Mouse (Mus musculus) inflammation-experienced regulatory T-cells, adult 6 months (primary cell): ENCODE measurements around the gene Grip1. TPM values are rescaled to one million over a fixed set of nuclear protein-coding genes. Genes with fewer than 3 reads are reported as not detected.
"Not testable (repeated sequence)": the region's sequence is repeated elsewhere in the genome, so short reads cannot be mapped to it uniquely, and the experiment has no call there.

Experiments
- ATAC-seq: one replicate; pipeline ENCODE4 v1.8.0; 2017
- polyA plus RNA-seq, 3 experiments: library from polyadenylated mRNA; unstranded; fragments of 100-300 nt; shearing (Covaris generic); gene quantifications; one replicate each; pipeline ENCODE4 v1.2.1; 2017

Grip1 gene
- polyA plus RNA-seq, 3 experiments from 2014 or later = 0.11 TPM; not detected in 2

DNA sequence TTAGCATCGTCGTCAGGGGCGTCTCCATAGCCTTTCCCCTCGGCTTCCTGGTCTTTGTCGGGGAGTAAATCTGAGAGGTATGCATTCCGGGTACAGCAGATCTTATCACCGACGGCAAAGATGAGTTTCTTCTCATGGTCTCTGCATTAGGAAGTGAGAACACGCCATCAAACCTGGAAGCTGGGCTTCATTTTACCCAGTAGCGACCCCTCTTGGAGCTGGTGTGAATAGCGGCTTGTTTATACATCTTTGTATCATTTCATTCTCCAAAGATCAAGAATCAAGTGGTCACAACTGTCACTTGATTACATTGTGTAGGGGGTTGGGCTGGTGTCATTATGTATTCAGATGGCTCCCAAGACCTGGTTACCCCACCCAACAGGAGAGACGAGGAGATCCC is 638.9 kb downstream of the Grip1 start:
- no peak for ATAC-seq

DNA sequence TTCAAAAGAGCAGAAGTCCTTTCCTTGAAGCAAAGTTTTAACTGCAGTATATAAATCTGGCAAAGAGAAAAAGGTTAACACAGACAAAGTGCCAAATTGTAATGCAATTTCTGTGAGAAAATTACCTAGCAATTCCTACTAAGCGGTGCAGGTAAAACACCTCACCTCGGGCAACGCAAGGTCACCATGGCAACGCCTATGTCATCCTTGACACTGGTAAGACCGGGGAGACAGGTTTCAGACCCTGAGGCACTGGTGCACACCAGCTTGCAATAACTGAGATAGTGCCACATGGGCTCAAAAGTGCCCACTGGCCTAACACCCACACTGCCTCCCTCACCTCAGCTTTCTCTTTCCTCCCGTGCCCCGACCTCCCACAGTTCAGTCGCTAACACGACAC is 641.5 kb downstream of the Grip1 start:
- ATAC-seq = no peak

DNA sequence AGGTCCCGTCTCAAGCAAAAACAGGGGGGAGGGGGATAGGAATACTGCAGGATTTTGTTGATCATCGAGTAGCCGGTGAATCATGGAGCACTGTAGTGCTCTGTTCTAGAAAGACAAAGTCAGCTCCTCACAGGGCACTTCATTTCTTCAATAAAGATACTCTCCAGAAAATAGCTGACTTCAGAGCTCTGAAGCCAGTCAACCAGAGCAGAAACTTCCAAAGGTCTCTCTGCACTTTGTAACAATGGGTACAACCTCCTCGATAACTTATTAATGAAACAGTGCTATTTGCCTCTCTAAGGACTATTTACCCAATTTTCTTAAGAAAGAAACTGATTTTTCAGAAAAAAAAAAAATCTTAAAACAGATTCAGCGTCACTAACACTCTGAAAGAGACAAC is 642.1 kb downstream of the Grip1 start:
- ATAC-seq = no peak

DNA sequence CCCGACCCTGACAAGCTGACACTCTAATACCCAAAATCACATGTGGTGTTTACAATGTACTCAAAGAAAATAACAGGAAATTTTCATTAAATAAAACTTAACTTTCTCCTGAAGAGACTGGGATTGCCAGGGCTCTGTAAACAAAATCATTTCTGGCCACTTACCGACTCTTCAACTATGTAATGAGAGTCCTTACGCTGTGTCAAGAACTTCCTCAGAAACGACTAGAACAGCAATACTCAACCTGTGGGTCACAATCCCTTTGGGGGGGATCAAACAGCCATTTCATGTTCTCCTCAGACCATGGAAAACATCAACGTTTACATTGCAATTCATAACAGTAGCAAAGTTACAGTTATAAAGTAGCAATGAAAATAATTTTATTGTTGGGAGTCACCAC is 643.9 kb downstream of the Grip1 start:
- ATAC-seq = no peak

DNA sequence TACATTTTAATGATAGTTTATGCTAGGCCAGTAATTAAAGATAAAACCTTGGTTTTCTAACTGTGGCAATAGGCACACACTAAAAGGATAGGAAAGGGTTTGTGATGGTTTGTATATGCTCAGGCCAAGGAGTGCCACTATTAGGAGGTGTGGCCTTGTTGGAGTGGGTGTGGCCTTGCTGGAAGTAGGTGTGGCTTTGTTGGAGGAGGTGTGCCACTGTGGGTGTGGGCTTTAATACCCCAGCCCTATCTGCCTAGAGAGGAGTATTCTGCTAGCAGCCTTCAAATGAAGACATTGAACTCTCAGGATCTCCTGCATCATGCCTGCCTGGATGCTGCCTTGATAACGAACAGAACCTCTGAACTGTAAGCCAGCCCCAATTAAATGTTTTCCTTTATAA is 647.2 kb downstream of the Grip1 start:
- no peak for ATAC-seq

DNA sequence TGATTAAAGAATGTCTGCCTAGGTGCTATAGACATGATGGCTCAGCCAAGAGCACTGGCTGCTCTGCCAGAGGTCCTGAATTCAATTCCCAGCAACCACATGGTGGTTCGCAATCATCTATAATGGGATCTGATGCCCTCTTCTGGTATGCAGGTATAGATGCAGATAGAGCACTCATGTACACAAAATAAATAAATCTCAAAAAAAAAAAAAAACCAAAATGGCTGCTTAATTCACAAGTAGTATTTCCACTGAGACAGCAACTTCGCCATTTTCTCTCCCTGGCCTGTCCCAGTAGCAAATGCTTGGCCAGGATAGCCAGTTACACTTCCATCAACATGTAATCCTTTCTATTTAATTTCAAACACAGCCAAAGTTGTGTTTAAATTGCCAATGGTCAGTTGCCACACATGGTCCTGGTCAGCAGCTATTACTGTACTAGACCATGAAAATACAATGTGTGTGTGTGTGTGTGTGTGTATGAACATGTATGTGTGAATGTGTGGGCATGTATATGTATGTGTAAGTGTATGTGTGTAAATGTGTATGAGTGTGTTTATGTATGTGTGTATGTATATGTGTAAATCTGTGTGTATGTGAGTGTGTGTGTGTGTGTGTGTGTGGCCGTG is 658.2 kb downstream of the Grip1 start:
- no peak for ATAC-seq

DNA sequence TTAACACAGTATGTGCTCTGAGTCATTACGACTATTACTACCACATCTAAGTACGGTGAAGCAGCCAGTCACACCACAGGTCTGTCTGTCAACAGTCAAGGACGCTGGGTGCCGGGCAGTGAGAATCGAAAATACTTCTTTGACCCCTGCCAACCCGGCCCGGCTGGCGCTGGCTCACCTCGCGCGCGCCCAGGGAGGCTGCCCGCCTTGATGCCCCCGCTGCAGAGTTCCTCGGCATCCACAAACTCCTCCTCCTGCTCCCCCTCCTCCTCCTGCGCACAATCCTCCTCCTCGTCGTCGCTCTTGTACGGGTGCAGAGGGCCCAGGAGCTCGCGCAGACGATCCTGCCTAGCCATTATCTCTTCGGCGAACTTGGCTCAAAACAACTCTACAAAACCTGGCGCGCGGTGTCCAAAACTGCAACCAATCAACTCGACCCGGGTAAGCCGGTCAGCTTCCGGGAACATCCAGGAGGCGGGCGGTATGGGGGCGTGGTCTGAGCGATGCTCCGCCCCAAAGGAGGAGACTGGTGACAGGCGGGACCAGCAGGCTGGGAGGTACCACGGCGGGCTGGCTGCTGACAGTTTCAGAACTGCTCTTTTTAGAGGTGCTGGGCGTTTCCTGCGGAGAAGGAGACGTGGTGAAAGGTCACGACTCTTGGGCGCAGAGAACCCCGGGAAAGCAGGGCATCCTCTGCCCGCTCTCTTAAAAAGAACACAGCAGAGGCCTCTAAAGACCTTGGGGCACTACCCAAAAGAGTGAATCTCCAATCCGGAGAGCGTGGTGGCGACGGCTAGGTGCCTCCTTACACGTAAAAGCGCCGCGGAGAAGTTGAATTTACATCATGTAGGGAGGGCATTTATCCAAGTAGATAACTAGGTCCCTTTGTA is 659.1 kb downstream of the Grip1 start, which contains the start of gene Helb:
Gene Helb (minus strand): TSS at position 481 of the 890 bp plus-strand sequence.
- ATAC-seq = peak; percentile 97

DNA sequence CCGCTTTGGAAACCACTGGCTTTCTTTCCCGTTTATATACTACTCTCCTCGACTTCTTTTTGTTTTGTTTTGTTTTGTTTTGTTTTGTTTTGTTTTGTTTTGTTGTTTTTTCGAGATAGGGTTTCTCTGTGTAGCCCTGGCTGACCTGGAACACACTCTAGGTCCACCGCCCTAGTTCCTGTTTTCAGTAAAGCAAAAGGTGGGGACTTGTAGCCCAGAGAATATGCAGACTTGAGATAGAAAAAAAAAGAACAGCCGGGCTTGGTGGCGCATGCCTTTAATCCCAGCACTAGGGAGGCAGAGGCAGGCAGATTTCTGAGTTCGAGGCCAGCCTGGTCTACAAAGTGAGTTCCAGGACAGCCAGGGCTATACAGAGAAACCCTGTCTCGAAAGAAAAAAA is 659.9 kb downstream of the Grip1 start:
- not testable (repeated sequence) for ATAC-seq

DNA sequence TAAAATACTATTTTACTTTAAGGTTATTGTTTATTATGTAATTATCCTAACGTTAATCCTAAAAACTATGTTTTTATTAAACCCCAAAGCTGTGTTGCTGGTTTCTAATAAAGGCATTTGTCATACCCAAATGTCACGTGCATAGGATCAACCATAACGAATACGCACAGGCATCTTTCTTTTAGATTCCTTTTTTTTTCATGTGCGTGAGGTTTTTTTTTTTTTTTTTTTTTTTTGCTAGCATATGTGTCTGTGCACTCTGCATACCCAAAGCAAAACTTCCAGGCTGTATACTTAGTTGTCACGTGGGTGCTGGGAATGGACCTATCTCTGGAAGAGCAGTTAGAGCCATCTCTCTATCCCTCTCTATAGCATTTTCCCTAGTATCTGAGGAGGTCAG is 660.4 kb downstream of the Grip1 start:
- no peak for ATAC-seq

DNA sequence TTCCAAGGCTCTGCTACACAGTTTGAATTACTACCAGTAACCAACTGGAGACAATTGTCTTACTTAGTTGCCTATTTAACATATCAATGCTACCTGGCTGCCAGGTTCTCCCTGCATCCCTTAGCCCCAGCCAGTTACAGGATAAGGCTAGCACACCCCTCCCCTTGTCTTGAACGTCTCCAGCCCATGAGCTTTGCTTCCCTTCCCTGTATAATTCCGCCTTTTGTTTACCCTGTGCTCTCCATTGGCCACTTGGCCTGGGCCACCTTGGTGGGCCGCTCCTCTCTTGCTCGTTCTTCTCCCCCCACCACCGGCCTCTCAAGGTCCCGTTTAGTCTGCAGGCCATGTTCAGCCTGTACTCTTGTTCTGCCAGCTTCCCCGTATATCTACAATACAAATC is 660.9 kb downstream of the Grip1 start:
- ATAC-seq = no peak

DNA sequence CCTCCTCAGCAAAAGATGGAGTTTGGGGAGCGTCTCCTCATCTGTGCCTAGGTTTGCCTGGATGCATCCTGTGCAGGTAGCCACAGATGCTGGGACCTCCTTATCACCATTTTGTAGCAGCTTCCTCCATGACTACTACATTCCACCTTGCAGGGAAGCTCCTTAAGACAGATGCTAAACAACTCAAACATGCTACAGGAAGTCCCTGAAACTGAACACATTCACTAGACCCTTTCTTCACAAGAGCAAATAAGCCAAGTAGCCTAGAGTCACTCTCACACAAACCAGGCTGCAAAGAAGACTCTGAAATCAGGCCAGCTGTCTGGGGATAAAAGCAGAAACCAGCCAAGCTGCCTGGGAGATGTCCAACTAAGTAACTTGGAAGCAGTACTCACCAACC is 661.6 kb downstream of the Grip1 start:
- no peak for ATAC-seq

DNA sequence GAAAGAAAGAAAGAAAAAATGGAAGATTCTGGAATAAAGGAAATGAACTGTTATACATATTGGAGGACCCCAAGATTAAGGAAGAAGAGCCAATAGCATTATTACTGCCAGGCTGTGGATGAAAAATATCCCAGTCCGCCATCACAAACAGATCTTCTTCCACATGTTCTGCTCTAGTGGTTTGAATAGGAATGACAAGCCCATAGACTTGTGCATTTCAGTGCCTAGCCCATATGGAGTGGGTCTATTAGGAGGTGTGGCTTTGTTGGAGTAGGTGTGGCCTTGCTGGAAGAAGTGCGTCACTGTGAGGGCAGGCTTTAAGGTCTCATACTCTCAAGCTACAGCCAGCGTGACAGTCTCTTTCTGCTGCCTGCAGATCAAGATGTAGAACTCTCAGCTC is 670.1 kb downstream of the Grip1 start:
- no peak for ATAC-seq

DNA sequence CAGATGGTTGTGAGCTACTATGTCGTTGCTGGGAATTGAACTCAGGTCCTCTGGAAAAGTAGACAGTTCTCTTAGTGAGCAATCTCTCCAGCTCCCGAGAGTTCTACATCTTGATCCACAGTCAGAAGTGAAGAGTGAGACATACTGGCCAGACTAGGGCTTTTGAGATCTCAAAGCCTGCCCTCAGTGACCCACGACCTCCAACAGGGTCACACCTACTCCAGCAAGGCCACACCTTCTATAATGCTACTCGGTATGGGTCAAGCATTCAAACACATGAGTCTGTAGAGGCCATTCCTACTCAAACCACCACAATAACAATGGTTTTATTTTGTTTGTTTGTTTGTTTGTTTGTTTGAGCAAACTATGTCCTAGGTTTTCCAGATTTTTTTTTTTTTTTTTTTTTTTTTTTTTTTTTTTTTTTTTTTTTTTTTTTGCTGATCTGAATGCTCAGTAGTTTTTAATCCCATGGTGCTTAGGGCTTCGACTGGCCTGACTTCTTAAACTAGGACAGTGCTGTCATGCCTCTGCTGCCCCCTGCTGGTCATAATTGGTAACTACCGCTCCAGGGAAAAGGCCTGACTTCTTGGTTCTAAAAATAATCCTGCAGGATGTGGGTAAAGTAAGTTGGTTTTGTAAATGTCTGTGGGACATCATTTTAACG is 671.3 kb downstream of the Grip1 start:
- ATAC-seq = peak; percentile 91

DNA sequence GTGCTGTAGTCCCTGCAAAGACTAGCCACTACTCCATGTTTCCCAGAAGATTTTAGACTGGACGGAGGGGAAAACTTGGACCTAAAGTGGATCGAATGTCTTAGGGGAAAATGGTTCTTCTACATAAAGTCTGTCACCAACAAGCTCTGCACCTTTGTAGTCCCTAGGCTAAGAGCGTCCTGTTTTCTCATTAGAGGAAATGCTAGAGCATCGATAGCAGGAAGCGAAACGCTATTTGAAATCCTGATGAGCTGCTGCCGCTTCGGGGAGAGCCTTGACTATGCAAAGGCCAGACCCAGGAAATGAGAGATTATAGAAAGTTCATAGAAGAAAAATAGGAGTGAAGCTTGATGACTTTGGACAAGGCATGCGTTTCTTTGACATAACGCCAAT is 671.8 kb downstream of the Grip1 start:
- ATAC-seq = peak; percentile 16

DNA sequence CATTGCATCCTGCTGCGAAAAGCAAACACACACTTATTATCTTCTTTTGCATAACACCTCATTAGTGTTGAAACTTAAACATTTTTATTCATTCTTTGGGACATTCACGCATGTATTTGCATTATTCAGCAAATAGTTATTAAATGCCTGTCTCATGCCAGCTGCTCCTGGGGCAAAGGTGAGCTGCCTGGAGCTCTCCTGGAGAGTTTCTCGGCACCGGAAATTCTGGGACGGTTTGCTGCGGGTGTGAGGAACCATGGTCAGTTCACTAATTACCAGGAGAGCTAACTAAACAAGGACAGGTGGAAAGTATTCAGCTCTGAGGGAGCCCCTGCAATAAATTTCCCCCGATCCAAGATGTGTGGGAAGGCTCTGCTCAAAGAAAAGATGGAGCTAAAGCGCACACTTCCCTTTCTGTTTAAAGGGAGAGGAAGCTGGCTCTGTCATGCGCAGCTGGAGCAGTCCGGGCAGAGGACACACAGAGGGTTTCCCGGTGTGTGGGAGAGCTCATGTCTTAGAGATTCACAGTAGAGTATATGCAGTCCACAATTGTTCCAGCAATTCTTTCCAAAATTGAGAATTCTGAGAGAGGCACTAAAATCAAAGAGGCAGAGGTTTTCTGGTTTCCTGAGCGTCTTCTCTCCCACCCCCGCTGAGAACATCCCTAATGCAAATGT is 675.1 kb downstream of the Grip1 start:
- no peak for ATAC-seq

DNA sequence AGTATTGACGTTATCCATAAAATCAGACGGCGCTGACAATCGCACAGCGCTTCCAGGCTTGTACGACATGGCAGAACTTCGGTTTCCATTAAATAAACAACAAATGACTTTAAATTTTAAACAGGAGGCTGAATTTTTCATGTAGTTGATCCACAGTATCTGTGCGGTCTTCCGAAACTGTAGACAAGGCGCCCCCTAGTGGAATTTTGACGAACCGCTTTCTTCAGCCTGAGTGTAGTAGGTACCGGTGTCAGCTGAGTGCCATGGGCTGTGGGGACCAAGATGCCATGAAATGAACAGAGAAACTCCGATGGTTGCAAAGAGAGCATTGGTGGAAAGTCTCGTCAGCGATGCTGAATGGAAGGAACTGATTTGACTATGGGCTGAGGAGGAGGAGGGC is 677.0 kb downstream of the Grip1 start:
- peak; percentile 48 for ATAC-seq

DNA sequence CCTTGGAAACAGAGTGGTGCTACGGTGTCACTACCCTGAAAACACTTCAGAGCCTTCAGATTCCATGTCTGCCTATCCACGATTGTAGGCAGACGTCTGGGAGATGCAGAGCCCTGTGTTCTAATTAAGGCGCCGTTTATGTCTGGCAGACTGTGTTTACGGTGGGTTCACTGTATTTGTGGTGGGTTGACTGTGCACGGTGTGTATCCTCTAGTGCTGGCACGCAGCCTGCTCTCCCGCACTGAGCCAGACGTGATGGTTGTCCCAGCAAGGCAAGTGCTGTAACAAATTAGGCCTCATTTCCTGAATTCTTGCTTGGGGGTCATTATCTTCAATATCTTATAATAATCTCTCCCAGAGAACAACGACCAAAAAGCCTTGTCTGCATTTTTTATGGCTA is 680.1 kb downstream of the Grip1 start:
- no peak for ATAC-seq

DNA sequence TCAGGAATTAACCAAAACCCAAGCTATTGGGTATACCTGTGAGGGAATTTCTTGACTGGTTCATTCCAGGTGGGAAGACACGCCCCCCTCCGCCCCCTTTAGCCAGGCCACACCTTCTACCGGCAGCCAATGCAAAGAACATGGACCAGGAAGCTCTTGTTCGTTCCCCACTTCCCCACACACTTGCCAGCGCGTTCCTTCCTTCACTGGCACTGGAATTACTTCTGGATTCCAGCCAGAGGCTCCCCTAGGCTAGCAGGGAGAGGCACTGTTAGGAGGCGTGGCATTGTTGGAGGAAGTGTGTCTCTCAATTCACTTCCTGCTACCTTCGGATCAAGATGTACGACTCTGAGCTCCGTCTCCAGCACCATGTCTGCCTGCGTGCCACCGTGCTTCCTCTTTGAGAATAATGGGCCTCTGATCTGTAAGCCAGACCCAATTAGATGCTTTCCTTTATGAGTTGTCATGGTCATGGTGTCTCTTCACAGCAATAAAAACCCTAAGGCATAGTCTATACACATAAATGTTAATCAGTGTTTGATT is 682.5 kb downstream of the Grip1 start:
- ATAC-seq = no peak
